Mouse (Mus musculus) liver, embryonic 15.5 days (tissue): Measurements from ENCODE around the gene Rnf187. TPM values are rescaled to one million over a fixed set of nuclear protein-coding genes. Genes with fewer than 3 reads are reported as not detected.

Source experiments
- ATAC-seq: fragments of 200-750 bp; cut with Nextera tagmentation; 2 replicates; pipeline ENCODE4 v1.8.0; 2017; ENCODE audit warnings: moderate number of reproducible peaks, mild to moderate bottlenecking, moderate library complexity; ENCODE audit not compliant: insufficient read depth
- H3K27ac ChIP-seq: fragments of 300-500 bp; sonication (generic); replicated peaks from 2 replicates; pipeline ENCODE4 v1.5.1; 2015; ENCODE audit warnings: mild to moderate bottlenecking, inconsistent platforms
- H3K27me3 ChIP-seq: fragments of 300-500 bp; sonication (generic); 2 replicates; pipeline ENCODE4 v1.6.1; 2015; ENCODE audit warnings: mild to moderate bottlenecking, inconsistent platforms
- H3K36me3 ChIP-seq: fragments of 300-500 bp; sonication (generic); replicated peaks from 2 replicates; pipeline ENCODE4 v1.6.1; 2015; ENCODE audit warnings: moderate library complexity, mild to moderate bottlenecking, inconsistent platforms
- H3K4me1 ChIP-seq: fragments of 300-500 bp; sonication (generic); replicated peaks from 2 replicates; pipeline ENCODE4 v1.6.1; 2015; ENCODE audit warnings: inconsistent platforms
- H3K4me2 ChIP-seq: fragments of 300-500 bp; sonication (generic); 2 replicates; pipeline ENCODE4 v1.6.1; 2015; ENCODE audit warnings: moderate library complexity, mild to moderate bottlenecking, inconsistent platforms
- H3K4me3 ChIP-seq: fragments of 300-500 bp; sonication (generic); replicated peaks from 2 replicates; pipeline ENCODE4 v1.5.1; 2015; ENCODE audit warnings: mild to moderate bottlenecking, inconsistent platforms
- H3K9ac ChIP-seq: fragments of 300-500 bp; sonication (generic); 2 replicates; pipeline ENCODE4 v1.6.1; 2015; ENCODE audit warnings: moderate library complexity, mild to moderate bottlenecking, inconsistent platforms
- H3K9me3 ChIP-seq: fragments of 300-500 bp; sonication (generic); replicated peaks from 2 replicates; pipeline ENCODE4 v1.6.1; 2016; ENCODE audit warnings: inconsistent platforms
- WGBS: fragments of 180-500 bp; shearing (Covaris S2); methylation state at CpG from one replicate; pipeline ENCODE4 v1.1.7; 2015; ENCODE audit warnings: mixed read lengths; ENCODE audit not compliant: insufficient replicate concordance; 5-methylcytosine and 5-hydroxymethylcytosine counted together
- microRNA-seq: library from miRNA; unstranded; fragments of <30 nt; microRNA quantifications from one replicate; pipeline ENCODE4, GENCODE M21; 2016
- polyA plus RNA-seq: library from polyadenylated mRNA; unstranded; fragments of >200 nt; fragmentation: Nextera tagmentation; extraction: Ambion mirVana; gene quantifications from 2 replicates; pipeline ENCODE4 v1.2.1, GENCODE M21; 2015

Gene Rnf187
- polyA plus RNA-seq, 1 experiment from 2014 or later: 111 TPM

- H3K9ac ChIP-seq: no peak overlapping the region
- H3K9me3 ChIP-seq: no peaks in the 10 kb centered on the region
- no peak overlapping the region for H3K27ac ChIP-seq
- WGBS: 66% methylated on average over 8 of the region's 8 CpGs
- no peak overlapping the region for H3K4me2 ChIP-seq
- no peaks in the 10 kb centered on the region for H3K4me1 ChIP-seq
- no peak overlapping the region for H3K4me3 ChIP-seq
- ATAC-seq: no peak
- H3K27me3 ChIP-seq: no peaks in the 10 kb centered on the region
- H3K36me3 ChIP-seq: peaks cover 38% of the 10 kb centered on the region
These were observed 55.0 kb downstream of the Rnf187 start for GRCm38 (mm10) chr11:58883756-58884155.

Small RNA genes lying within 50 kb of the gene (microRNA-seq; reads per million reads assigned to microRNA genes)
- not detected for gene Gm44313

Other genes with a start within 250 kb of the Rnf187 start
- not detected in 2 replicates for gene Olfr319, start 239.8 kb downstream of the Rnf187 start, polyA plus RNA-seq
- gene Olfr318, start 214.9 kb downstream of the Rnf187 start, polyA plus RNA-seq: not detected in 2 replicates
- gene Olfr317, start 199.7 kb downstream of the Rnf187 start, polyA plus RNA-seq: not detected in 2 replicates
- not detected in 2 replicates for gene Olfr316, start 186.2 kb downstream of the Rnf187 start, polyA plus RNA-seq
- not detected in 2 replicates for gene Olfr315, start 165.7 kb downstream of the Rnf187 start, polyA plus RNA-seq
- gene Olfr314, start 156.0 kb downstream of the Rnf187 start, polyA plus RNA-seq: not detected in 2 replicates
- not detected in 2 replicates for gene Fam183b, start 137.0 kb downstream of the Rnf187 start, polyA plus RNA-seq
- not detected in 2 replicates for gene Olfr313, start 123.9 kb downstream of the Rnf187 start, polyA plus RNA-seq
- gene Olfr312, start 109.7 kb downstream of the Rnf187 start, polyA plus RNA-seq: not detected in 2 replicates
- gene Olfr311, start 99.7 kb downstream of the Rnf187 start, polyA plus RNA-seq: not detected in 2 replicates
- 1.7 and 2.6 TPM in 2 replicates for gene Gm12258, start 91.8 kb downstream of the Rnf187 start, polyA plus RNA-seq
- gene 2810021J22Rik, start 71.7 kb downstream of the Rnf187 start, polyA plus RNA-seq: 2.3 and 2.5 TPM in 2 replicates
- gene Zfp39, start 34.7 kb downstream of the Rnf187 start, polyA plus RNA-seq: 4.8 and 5.2 TPM in 2 replicates
- gene Btnl10, start 21.0 kb downstream of the Rnf187 start, polyA plus RNA-seq: 14.3 and 16.4 TPM in 2 replicates
- gene Hist3h2ba, start 10.0 kb upstream of the Rnf187 start, polyA plus RNA-seq: 9.2 and 9.6 TPM in 2 replicates
- 16.1 and 16.4 TPM in 2 replicates for gene Hist3h2a, start 15.8 kb upstream of the Rnf187 start, polyA plus RNA-seq
- 0.06 and 0.14 TPM in 2 replicates for gene Trim17, start 15.8 kb upstream of the Rnf187 start, polyA plus RNA-seq
- 8.6 and 9.1 TPM in 2 replicates for gene Trim11, start 39.2 kb upstream of the Rnf187 start, polyA plus RNA-seq
- gene Obscn, start 197.5 kb upstream of the Rnf187 start, polyA plus RNA-seq: 0.28 and 0.30 TPM in 2 replicates
- gene Iba57, start 224.8 kb upstream of the Rnf187 start, polyA plus RNA-seq: 12.1 and 14.5 TPM in 2 replicates
- 0.10 and 0.17 TPM in 2 replicates for gene Gjc2, start 244.3 kb upstream of the Rnf187 start, polyA plus RNA-seq